Mouse (Mus musculus): ENCODE measurements at regions not wholly inside any gene's neighbourhood (a gene's known extent, or its start where the extent isn't known, plus 50 kb on each side); places are given as distances from the start of the nearest gene placed in this dataset.
A peak's percentile ranks its signal among the peaks of the same experiment; 100 is the strongest.

- H3K27me3 ChIP-seq (ENCODE audit: insufficient read depth, low read length) = peaks cover 5% of the 10 kb centered on the region; the same call in 1 of the 2 replicates
- no peaks in the 10 kb centered on the region for H3K9me3 ChIP-seq (ENCODE audit: low read length)
- TF ChIP-seq POU5F1 (IDR thresholded peaks at IDR 0.05; ENCODE audit: borderline replicate concordance, low read length) (no peak), CTCF (conservative IDR thresholded peaks at IDR 0.05; ENCODE audit: low read length) (no peak), NANOG (IDR thresholded peaks at IDR 0.05; ENCODE audit: borderline replicate concordance, low read length) (no peak)
- no peak overlapping the region for H3K4me3 ChIP-seq (replicated peaks; ENCODE audit: low read length)
- no peaks in the 10 kb centered on the region for H3K36me3 ChIP-seq (ENCODE audit: insufficient read depth, low read length)
- no peaks in the 10 kb centered on the region for H3K4me1 ChIP-seq (replicated peaks; ENCODE audit: low read depth, low read length)
These were observed 485.4 kb downstream of the Rps24 start for GRCm38 (mm10) chr14:24972357-24972756.

- Histone ChIP-seq H3K27me3 (ENCODE audit: insufficient read depth, low read length) (peaks cover 5% of the 10 kb centered on the region; the same call in 1 of the 2 replicates), H3K36me3 (ENCODE audit: insufficient read depth, low read length) (no peaks in the 10 kb centered on the region), H3K4me3 (replicated peaks; ENCODE audit: low read length) (no peak overlapping the region), H3K9me3 (ENCODE audit: low read length) (no peaks in the 10 kb centered on the region), H3K4me1 (replicated peaks; ENCODE audit: low read depth, low read length) (no peaks in the 10 kb centered on the region)
- no peak for TF ChIP-seq CTCF (conservative IDR thresholded peaks at IDR 0.05; ENCODE audit: low read length)
- TF ChIP-seq POU5F1 (IDR thresholded peaks at IDR 0.05; ENCODE audit: borderline replicate concordance, low read length) = no peak
- TF ChIP-seq NANOG (IDR thresholded peaks at IDR 0.05; ENCODE audit: borderline replicate concordance, low read length) = no peak
These were observed 485.9 kb upstream of the Zmiz1 start for GRCm38 (mm10) chr14:24973039-24973438.

- H3K4me1 ChIP-seq (replicated peaks; ENCODE audit: low read depth, low read length) = no peaks in the 10 kb centered on the region
- TF ChIP-seq NANOG (IDR thresholded peaks at IDR 0.05; ENCODE audit: borderline replicate concordance, low read length) (no peak), CTCF (conservative IDR thresholded peaks at IDR 0.05; ENCODE audit: low read length) (no peak), POU5F1 (IDR thresholded peaks at IDR 0.05; ENCODE audit: borderline replicate concordance, low read length) (no peak)
- H3K4me3 ChIP-seq (replicated peaks; ENCODE audit: low read length) = no peak overlapping the region
- no peaks in the 10 kb centered on the region for H3K9me3 ChIP-seq (ENCODE audit: low read length)
- no peaks in the 10 kb centered on the region for H3K36me3 ChIP-seq (ENCODE audit: insufficient read depth, low read length)
- peaks cover 5% of the 10 kb centered on the region; the same call in 1 of the 2 replicates for H3K27me3 ChIP-seq (ENCODE audit: insufficient read depth, low read length)
These were observed 485.4 kb upstream of the Zmiz1 start for GRCm38 (mm10) chr14:24973591-24973990.

DNA sequence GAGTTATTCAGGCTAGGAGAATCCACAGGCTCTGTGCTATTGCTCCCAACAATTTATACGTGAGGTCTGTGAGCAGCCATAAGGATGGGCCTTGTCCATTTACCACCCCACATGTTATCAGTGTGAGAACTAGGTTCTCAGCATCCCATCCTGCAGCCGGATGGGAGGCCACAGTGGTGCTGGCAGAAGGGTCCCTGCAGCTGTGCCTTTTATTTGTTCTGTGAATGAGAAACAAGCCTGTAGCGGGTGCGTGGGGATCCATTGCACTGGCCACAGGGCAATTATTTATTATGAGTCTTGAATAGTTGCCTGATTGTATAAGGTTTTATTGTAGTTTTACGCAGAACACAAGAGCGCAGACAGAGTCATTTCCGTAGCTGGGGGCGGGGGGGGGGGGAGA lies 476.5 kb upstream of the Zmiz1 start:
- H3K36me3 ChIP-seq (ENCODE audit: insufficient read depth, low read length) = no peaks in the 10 kb centered on the region
- H3K9me3 ChIP-seq (ENCODE audit: low read length) = no peaks in the 10 kb centered on the region
- no peak overlapping the region for H3K4me3 ChIP-seq (replicated peaks; ENCODE audit: low read length)
- no peaks in the 10 kb centered on the region for H3K4me1 ChIP-seq (replicated peaks; ENCODE audit: low read depth, low read length)
- H3K27me3 ChIP-seq (ENCODE audit: insufficient read depth, low read length) = peaks cover 10% of the 10 kb centered on the region
- TF ChIP-seq POU5F1 (IDR thresholded peaks at IDR 0.05; ENCODE audit: borderline replicate concordance, low read length) (no peak), CTCF (conservative IDR thresholded peaks at IDR 0.05; ENCODE audit: low read length) (no peak), NANOG (IDR thresholded peaks at IDR 0.05; ENCODE audit: borderline replicate concordance, low read length) (no peak)

DNA sequence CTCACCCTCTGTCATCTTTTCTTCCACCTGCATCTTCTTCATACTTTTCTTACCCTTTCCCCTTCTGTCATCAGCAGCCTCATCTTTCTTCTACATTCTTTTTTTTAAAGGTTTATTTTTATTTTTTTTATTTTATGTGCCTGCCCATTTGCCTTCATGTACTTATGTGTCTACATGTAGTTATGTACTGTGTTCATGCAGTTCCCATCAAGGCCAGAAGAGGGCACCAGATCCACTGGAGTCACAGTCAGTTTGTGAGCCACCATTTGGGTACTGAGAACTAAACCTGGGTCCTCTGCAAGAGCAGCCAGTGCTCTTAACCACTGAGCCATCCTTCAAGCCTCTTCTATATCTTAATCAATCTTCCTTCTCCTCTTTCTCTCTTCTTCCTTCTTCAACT lies 475.7 kb upstream of the Zmiz1 start:
- Histone ChIP-seq H3K9me3 (ENCODE audit: low read length) (no peaks in the 10 kb centered on the region), H3K27me3 (ENCODE audit: insufficient read depth, low read length) (peaks cover 10% of the 10 kb centered on the region), H3K36me3 (ENCODE audit: insufficient read depth, low read length) (no peaks in the 10 kb centered on the region), H3K4me3 (replicated peaks; ENCODE audit: low read length) (no peak overlapping the region), H3K4me1 (replicated peaks; ENCODE audit: low read depth, low read length) (no peaks in the 10 kb centered on the region)
- TF ChIP-seq CTCF (conservative IDR thresholded peaks at IDR 0.05; ENCODE audit: low read length) (peak; percentile 70), POU5F1 (IDR thresholded peaks at IDR 0.05; ENCODE audit: borderline replicate concordance, low read length) (no peak), NANOG (IDR thresholded peaks at IDR 0.05; ENCODE audit: borderline replicate concordance, low read length) (no peak)

DNA sequence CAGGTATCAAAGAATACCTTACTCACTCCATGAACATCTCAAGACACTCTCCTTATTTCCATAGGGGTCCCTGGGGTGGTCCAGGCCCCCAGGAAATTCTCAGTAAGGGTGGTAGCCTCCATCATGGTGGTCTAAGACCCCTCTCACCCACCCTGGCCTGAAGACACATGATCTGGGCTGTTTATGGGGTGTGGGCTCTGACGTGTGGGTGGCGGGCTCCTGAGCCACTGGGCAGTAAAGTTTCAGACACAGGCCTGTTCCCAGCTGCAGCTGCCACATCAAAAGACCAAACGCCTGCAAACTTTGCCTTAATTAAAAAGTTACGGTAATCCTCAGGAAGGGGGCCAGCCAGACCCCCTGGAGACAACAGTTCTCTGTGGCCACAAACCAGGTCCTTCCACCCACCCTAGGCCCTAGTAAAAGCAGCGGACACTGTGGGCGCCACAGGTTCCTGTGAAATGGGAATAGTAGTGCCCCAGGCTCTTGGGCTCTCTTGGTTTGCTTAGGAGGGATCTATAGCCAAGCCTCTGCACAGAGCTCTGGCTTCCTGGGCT lies 473.1 kb upstream of the Zmiz1 start:
- H3K9me3 ChIP-seq (ENCODE audit: low read length) = no peaks in the 10 kb centered on the region
- H3K4me3 ChIP-seq (replicated peaks; ENCODE audit: low read length) = no peak overlapping the region
- no peaks in the 10 kb centered on the region for H3K4me1 ChIP-seq (replicated peaks; ENCODE audit: low read depth, low read length)
- H3K27me3 ChIP-seq (ENCODE audit: insufficient read depth, low read length) = peaks cover 7% of the 10 kb centered on the region
- TF ChIP-seq CTCF (conservative IDR thresholded peaks at IDR 0.05; ENCODE audit: low read length) (no peak), NANOG (IDR thresholded peaks at IDR 0.05; ENCODE audit: borderline replicate concordance, low read length) (no peak), POU5F1 (IDR thresholded peaks at IDR 0.05; ENCODE audit: borderline replicate concordance, low read length) (no peak)
- no peaks in the 10 kb centered on the region for H3K36me3 ChIP-seq (ENCODE audit: insufficient read depth, low read length)

- Histone ChIP-seq H3K9me3 (ENCODE audit: low read length) (no peaks in the 10 kb centered on the region), H3K27me3 (ENCODE audit: insufficient read depth, low read length) (peaks cover 2% of the 10 kb centered on the region; the same call in 1 of the 2 replicates), H3K4me1 (replicated peaks; ENCODE audit: low read depth, low read length) (no peaks in the 10 kb centered on the region), H3K36me3 (ENCODE audit: insufficient read depth, low read length) (no peaks in the 10 kb centered on the region), H3K4me3 (replicated peaks; ENCODE audit: low read length) (no peak overlapping the region)
- no peak for TF ChIP-seq CTCF (conservative IDR thresholded peaks at IDR 0.05; ENCODE audit: low read length)
- TF ChIP-seq NANOG (IDR thresholded peaks at IDR 0.05; ENCODE audit: borderline replicate concordance, low read length) = no peak
- no peak for TF ChIP-seq POU5F1 (IDR thresholded peaks at IDR 0.05; ENCODE audit: borderline replicate concordance, low read length)
These were observed 472.6 kb upstream of the Zmiz1 start for GRCm38 (mm10) chr14:24986404-24986803.

- TF ChIP-seq CTCF (conservative IDR thresholded peaks at IDR 0.05; ENCODE audit: low read length) (no peak), POU5F1 (IDR thresholded peaks at IDR 0.05; ENCODE audit: borderline replicate concordance, low read length) (no peak), NANOG (IDR thresholded peaks at IDR 0.05; ENCODE audit: borderline replicate concordance, low read length) (no peak)
- Histone ChIP-seq H3K4me3 (replicated peaks; ENCODE audit: low read length) (no peak overlapping the region), H3K4me1 (replicated peaks; ENCODE audit: low read depth, low read length) (peaks cover 26% of the 10 kb centered on the region), H3K36me3 (ENCODE audit: insufficient read depth, low read length) (no peaks in the 10 kb centered on the region), H3K9me3 (ENCODE audit: low read length) (peaks cover 6% of the 10 kb centered on the region), H3K27me3 (ENCODE audit: insufficient read depth, low read length) (peaks cover 8% of the 10 kb centered on the region; the same call in 1 of the 2 replicates)
These were observed 465.0 kb upstream of the Zmiz1 start for GRCm38 (mm10) chr14:24993751-24994658.
